Mouse (Mus musculus) intestine, embryonic 16.5 days (tissue): ENCODE results near the gene Sertad2. TPM values are rescaled to one million over a fixed set of nuclear protein-coding genes. Genes with fewer than 3 reads are reported as not detected.

ENCODE experiments used
- ATAC-seq: fragments of 200-750 bp; cut with Nextera tagmentation; 2 replicates; pipeline ENCODE4 v1.8.0; 2017; ENCODE audit warnings: moderate TSS enrichment, moderate library complexity
- H3K27ac ChIP-seq: fragments of 300-500 bp; sonication (generic); 2 replicates; pipeline ENCODE4 v1.5.1; 2014; ENCODE audit warnings: mild to moderate bottlenecking, low read length
- H3K27me3 ChIP-seq: fragments of 300-500 bp; sonication (generic); replicated peaks from 2 replicates; pipeline ENCODE4 v1.6.1; 2014; ENCODE audit warnings: low read length, control low read depth, mixed read lengths; ENCODE audit not compliant: control insufficient read depth, insufficient read depth
- H3K36me3 ChIP-seq: fragments of 300-500 bp; sonication (generic); 2 replicates; pipeline ENCODE4 v1.6.1; 2014; ENCODE audit warnings: low read length, control low read depth; ENCODE audit not compliant: control insufficient read depth, insufficient read depth
- H3K4me1 ChIP-seq: fragments of 300-500 bp; sonication (generic); 2 replicates; pipeline ENCODE4 v1.6.1; 2014; ENCODE audit warnings: low read length, control low read depth, mixed read lengths; ENCODE audit not compliant: control insufficient read depth, insufficient read depth
- H3K4me2 ChIP-seq: fragments of 300-500 bp; sonication (generic); 2 replicates; pipeline ENCODE4 v1.6.1; 2014; ENCODE audit warnings: low read depth, low read length, control low read depth
- H3K4me3 ChIP-seq: fragments of 300-500 bp; sonication (generic); 2 replicates; pipeline ENCODE4 v1.5.1; 2014; ENCODE audit warnings: mild to moderate bottlenecking, low read length
- H3K9ac ChIP-seq: fragments of 300-500 bp; sonication (generic); 2 replicates; pipeline ENCODE4 v1.6.1; 2014; ENCODE audit warnings: low read depth, low read length
- H3K9me3 ChIP-seq: fragments of 300-500 bp; sonication (generic); 2 replicates; pipeline ENCODE4 v1.6.1; 2016; ENCODE audit warnings: low read length, control low read depth; ENCODE audit not compliant: control insufficient read depth
- WGBS: fragments of 180-500 bp; shearing (Covaris S2); extraction: QIAGEN DNeasy Blood & Tissue Kit; methylation state at CpG from one replicate; pipeline ENCODE4 v1.1.7; 2014; 5-methylcytosine and 5-hydroxymethylcytosine counted together
- polyA plus RNA-seq: library from polyadenylated mRNA; unstranded; fragments of >200 nt; fragmentation: Nextera tagmentation; extraction: Ambion mirVana; gene quantifications from 2 replicates; pipeline ENCODE4 v1.2.1, GENCODE M21; 2015

Sertad2 gene
- polyA plus RNA-seq, 1 experiment from 2014 or later: 41.3 TPM

- WGBS: 72% methylated on average over 4 of the region's 4 CpGs
- no peaks in the 10 kb centered on the region for H3K27me3 ChIP-seq
- no peak for ATAC-seq
Observed at GRCm38 (mm10) chr11:20613223-20613622, 70.2 kb downstream of the Sertad2 start.

GRCm38 (mm10) chr11:20616103-20616502 is 73.0 kb downstream of the Sertad2 start:
- no peak for ATAC-seq
- no peaks in the 10 kb centered on the region for H3K9me3 ChIP-seq
- H3K4me1 ChIP-seq: no peaks in the 10 kb centered on the region
- H3K4me3 ChIP-seq: no peak overlapping the region
- WGBS: 74% methylated on average over 3 of the region's 3 CpGs
- no peak overlapping the region for H3K4me2 ChIP-seq
- H3K27me3 ChIP-seq: no peaks in the 10 kb centered on the region
- no peak overlapping the region for H3K9ac ChIP-seq
- no peak overlapping the region for H3K27ac ChIP-seq
- no peaks in the 10 kb centered on the region for H3K36me3 ChIP-seq

More at GRCm38 (mm10) chr11:20613223-20613622, 70.2 kb downstream of the Sertad2 start:
- no peak overlapping the region for H3K4me3 ChIP-seq
- no peak overlapping the region for H3K4me2 ChIP-seq
- H3K4me1 ChIP-seq: no peaks in the 10 kb centered on the region
- no peaks in the 10 kb centered on the region for H3K9me3 ChIP-seq
- no peak overlapping the region for H3K27ac ChIP-seq
- H3K36me3 ChIP-seq: no peaks in the 10 kb centered on the region
- no peak overlapping the region for H3K9ac ChIP-seq

GRCm38 (mm10) chr11:20627146-20627545 is 84.1 kb downstream of the Sertad2 start:
- Histone ChIP-seq H3K4me1 (0 out of 2 replicates have a peak, but pooled peaks cover 2% of the 10 kb centered on the region), H3K36me3 (no peaks in the 10 kb centered on the region), H3K27me3 (no peaks in the 10 kb centered on the region), H3K4me3 (no peak overlapping the region), H3K9me3 (no peaks in the 10 kb centered on the region), H3K27ac (no peak overlapping the region), H3K4me2 (no peak overlapping the region), H3K9ac (no peak overlapping the region)
- WGBS: 88% methylated on average over 2 of the region's 2 CpGs
- no peak for ATAC-seq

- WGBS: 31% methylated on average over 2 of the region's 2 CpGs
Observed at GRCm38 (mm10) chr11:20628216-20628615, 85.2 kb downstream of the Sertad2 start.

GRCm38 (mm10) chr11:20629700-20630099 is 86.6 kb downstream of the Sertad2 start:
- Histone ChIP-seq H3K27ac (no peak overlapping the region), H3K27me3 (no peaks in the 10 kb centered on the region), H3K4me1 (peaks cover 6% of the 10 kb centered on the region; the same call in 1 of the 2 replicates), H3K4me3 (no peak overlapping the region), H3K4me2 (no peak overlapping the region), H3K9me3 (no peaks in the 10 kb centered on the region), H3K9ac (no peak overlapping the region), H3K36me3 (no peaks in the 10 kb centered on the region)
- WGBS: 84% methylated on average over 5 of the region's 5 CpGs
- ATAC-seq: no peak

More at GRCm38 (mm10) chr11:20628216-20628615, 85.2 kb downstream of the Sertad2 start:
- H3K27ac ChIP-seq: no peak overlapping the region
- no peak for ATAC-seq
- no peaks in the 10 kb centered on the region for H3K36me3 ChIP-seq
- no peaks in the 10 kb centered on the region for H3K9me3 ChIP-seq
- H3K4me2 ChIP-seq: no peak overlapping the region
- H3K4me3 ChIP-seq: no peak overlapping the region
- no peak overlapping the region for H3K9ac ChIP-seq
- no peaks in the 10 kb centered on the region for H3K27me3 ChIP-seq
- peaks cover 5% of the 10 kb centered on the region; the same call in 1 of the 2 replicates for H3K4me1 ChIP-seq

- Histone ChIP-seq H3K4me3 (peak overlapping the region; percentile 91), H3K27ac (peak overlapping the region; percentile 100), H3K27me3 (no peaks in the 10 kb centered on the region), H3K4me1 (peaks cover 8% of the 10 kb centered on the region; the same call in 1 of the 2 replicates), H3K4me2 (peak overlapping the region; percentile 89), H3K36me3 (no peaks in the 10 kb centered on the region), H3K9me3 (no peaks in the 10 kb centered on the region), H3K9ac (peak overlapping the region; percentile 66)
- ATAC-seq: peak; percentile 87
- WGBS: 3% methylated on average over 35 of the region's 36 CpGs
Observed at GRCm38 (mm10) chr11:20631026-20631940, 88.2 kb downstream of the Sertad2 start.

GRCm38 (mm10) chr11:20631941-20632618 is 89.0 kb downstream of the Sertad2 start:
- Histone ChIP-seq H3K27ac (peak overlapping the region; percentile 100), H3K4me3 (peak overlapping the region; percentile 91), H3K27me3 (no peaks in the 10 kb centered on the region), H3K36me3 (no peaks in the 10 kb centered on the region), H3K9me3 (no peaks in the 10 kb centered on the region), H3K4me1 (peaks cover 8% of the 10 kb centered on the region; the same call in 1 of the 2 replicates), H3K9ac (peak overlapping the region; percentile 95), H3K4me2 (peak overlapping the region; percentile 58)
- ATAC-seq: peak; percentile 90
- whole genome bisulfite sequencing: under 1% methylated on average over 67 of the region's 67 CpGs

- ATAC-seq: no peak
- Histone ChIP-seq H3K9ac (peak overlapping the region; percentile 95), H3K4me3 (peak overlapping the region; percentile 91), H3K4me1 (peaks cover 6% of the 10 kb centered on the region; the same call in 1 of the 2 replicates), H3K9me3 (no peaks in the 10 kb centered on the region), H3K4me2 (peak overlapping the region; percentile 58), H3K27ac (peak overlapping the region; percentile 100), H3K27me3 (no peaks in the 10 kb centered on the region), H3K36me3 (no peaks in the 10 kb centered on the region)
- under 1% methylated on average over 13 of the region's 13 CpGs for WGBS
Observed at GRCm38 (mm10) chr11:20632619-20632965, 89.5 kb downstream of the Sertad2 start.

GRCm38 (mm10) chr11:20634543-20634942 is 91.5 kb downstream of the Sertad2 start:
- peaks cover 9% of the 10 kb centered on the region; the same call in 1 of the 2 replicates for H3K4me1 ChIP-seq
- H3K4me3 ChIP-seq: peak overlapping the region; percentile 29
- H3K27ac ChIP-seq: peak overlapping the region; percentile 83
- peak overlapping the region; percentile 45 for H3K4me2 ChIP-seq
- WGBS: 57% methylated on average over 1 of the region's 1 CpGs
- no peak for ATAC-seq
- peak overlapping the region; percentile 37; the same call in 1 of the 2 replicates for H3K9ac ChIP-seq
- H3K27me3 ChIP-seq: no peaks in the 10 kb centered on the region
- no peaks in the 10 kb centered on the region for H3K36me3 ChIP-seq
- no peaks in the 10 kb centered on the region for H3K9me3 ChIP-seq
